Mouse (Mus musculus) hindbrain, embryonic 16.5 days (tissue): ENCODE measurements at regions not wholly inside any gene's neighbourhood (a gene's known extent, or its start where the extent isn't known, plus 50 kb on each side); places are given as distances from the start of the nearest gene placed in this dataset.

Experiments used
- ATAC-seq: fragments of 200-750 bp; cut with Nextera tagmentation; 2 replicates; pipeline ENCODE4 v1.8.0; 2017; ENCODE audit warnings: moderate TSS enrichment, moderate library complexity
- H3K27ac ChIP-seq: fragments of 300-500 bp; sonication (generic); 2 replicates; pipeline ENCODE4 v1.5.1; 2014; ENCODE audit warnings: low read depth, mild to moderate bottlenecking, control low read depth, low read length, moderate library complexity
- H3K27me3 ChIP-seq: fragments of 300-500 bp; sonication (generic); replicated peaks from 2 replicates; pipeline ENCODE4 v1.6.1; 2014; ENCODE audit warnings: low read length; ENCODE audit not compliant: control insufficient read depth, insufficient read depth
- H3K36me3 ChIP-seq: fragments of 300-500 bp; sonication (generic); 2 replicates; pipeline ENCODE4 v1.6.1; 2014; ENCODE audit warnings: mild to moderate bottlenecking, low read length, moderate library complexity, mixed read lengths; ENCODE audit not compliant: control insufficient read depth, insufficient read depth
- H3K4me1 ChIP-seq: fragments of 300-500 bp; sonication (generic); 2 replicates; pipeline ENCODE4 v1.6.1; 2014; ENCODE audit warnings: low read depth, low read length; ENCODE audit not compliant: control insufficient read depth, insufficient read depth
- H3K4me2 ChIP-seq: fragments of 300-500 bp; sonication (generic); 2 replicates; pipeline ENCODE4 v1.6.1; 2014; ENCODE audit warnings: mild to moderate bottlenecking, low read length, control low read depth, moderate library complexity
- H3K4me3 ChIP-seq: fragments of 300-500 bp; sonication (generic); 2 replicates; pipeline ENCODE4 v1.5.1; 2014; ENCODE audit warnings: mild to moderate bottlenecking, low read length, control low read depth, moderate library complexity
- H3K9ac ChIP-seq: fragments of 300-500 bp; sonication (generic); 2 replicates; pipeline ENCODE4 v1.6.1; 2014; ENCODE audit warnings: low read depth, mild to moderate bottlenecking, control low read depth, low read length, moderate library complexity
- H3K9me3 ChIP-seq: fragments of 300-500 bp; sonication (generic); 2 replicates; pipeline ENCODE4 v1.6.1; 2014; ENCODE audit warnings: mild to moderate bottlenecking, low read length, moderate library complexity; ENCODE audit not compliant: control insufficient read depth
- WGBS: fragments of 180-500 bp; shearing (Covaris S2); extraction: QIAGEN DNeasy Blood & Tissue Kit; methylation state at CpG from one replicate; pipeline ENCODE4 v1.1.7; 2014; 5-methylcytosine and 5-hydroxymethylcytosine counted together

DNA sequence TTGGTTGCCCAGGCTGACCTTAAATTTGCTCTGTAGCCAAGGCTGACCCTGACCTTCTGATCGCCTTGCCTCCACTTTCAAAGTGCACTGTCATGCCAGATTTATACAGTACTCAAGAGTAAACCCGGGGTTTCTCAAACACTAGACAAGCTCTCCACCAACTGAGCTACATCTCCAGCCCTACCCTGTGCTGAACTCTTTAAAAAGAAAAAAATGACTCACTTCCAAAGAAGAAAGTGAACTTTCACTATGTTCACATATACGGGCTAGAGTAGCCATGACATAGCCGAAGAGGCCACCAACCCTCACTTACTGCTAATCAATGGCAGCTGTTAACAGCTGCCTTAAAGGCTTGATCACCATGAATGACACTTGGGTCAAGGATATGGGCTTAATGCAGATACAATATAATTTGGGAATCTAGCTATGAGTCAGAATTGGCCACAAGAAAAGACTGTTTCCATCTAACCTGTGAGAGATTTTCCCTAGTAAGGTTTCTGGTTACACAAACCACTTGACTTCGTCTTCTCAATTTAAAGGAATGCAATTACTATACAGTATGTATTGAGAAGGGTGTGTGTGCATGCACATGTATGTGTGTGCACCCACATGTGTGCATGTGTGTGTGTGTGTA lies 157.4 kb upstream of the Tgfbr2 start:
- no peak overlapping the region for H3K4me2 ChIP-seq
- 99% methylated on average over 5 of the region's 5 CpGs for WGBS
- no peak for ATAC-seq
- no peak overlapping the region for H3K4me3 ChIP-seq
- no peak overlapping the region for H3K27ac ChIP-seq
- H3K9me3 ChIP-seq: no peaks in the 10 kb centered on the region
- no peak overlapping the region for H3K9ac ChIP-seq
- H3K27me3 ChIP-seq: no peaks in the 10 kb centered on the region
- no peaks in the 10 kb centered on the region for H3K4me1 ChIP-seq
- no peaks in the 10 kb centered on the region for H3K36me3 ChIP-seq

DNA sequence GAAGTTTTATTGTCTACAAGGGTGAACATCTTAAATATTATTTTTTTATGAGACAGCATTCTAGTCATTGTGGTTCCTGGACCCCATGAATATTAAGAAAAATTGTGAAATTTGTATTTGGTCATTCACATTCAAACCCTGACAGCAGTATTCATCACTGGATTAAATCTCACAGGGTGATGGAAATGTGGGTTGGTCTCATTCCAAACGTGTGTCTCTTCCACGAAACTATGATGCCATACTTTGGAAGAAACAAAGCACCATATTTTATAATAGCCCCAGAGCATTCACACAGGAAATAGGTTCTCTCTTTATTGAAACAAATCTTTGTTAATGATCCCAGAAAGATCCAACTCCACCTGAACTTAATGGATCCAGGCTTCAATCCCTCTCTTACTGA lies 156.2 kb upstream of the Tgfbr2 start:
- Histone ChIP-seq H3K9ac (no peak overlapping the region), H3K4me1 (no peaks in the 10 kb centered on the region), H3K36me3 (no peaks in the 10 kb centered on the region), H3K4me3 (no peak overlapping the region), H3K27ac (no peak overlapping the region), H3K27me3 (no peaks in the 10 kb centered on the region), H3K4me2 (no peak overlapping the region), H3K9me3 (no peaks in the 10 kb centered on the region)
- WGBS: 80% methylated on average over 2 of the region's 2 CpGs
- no peak for ATAC-seq

DNA sequence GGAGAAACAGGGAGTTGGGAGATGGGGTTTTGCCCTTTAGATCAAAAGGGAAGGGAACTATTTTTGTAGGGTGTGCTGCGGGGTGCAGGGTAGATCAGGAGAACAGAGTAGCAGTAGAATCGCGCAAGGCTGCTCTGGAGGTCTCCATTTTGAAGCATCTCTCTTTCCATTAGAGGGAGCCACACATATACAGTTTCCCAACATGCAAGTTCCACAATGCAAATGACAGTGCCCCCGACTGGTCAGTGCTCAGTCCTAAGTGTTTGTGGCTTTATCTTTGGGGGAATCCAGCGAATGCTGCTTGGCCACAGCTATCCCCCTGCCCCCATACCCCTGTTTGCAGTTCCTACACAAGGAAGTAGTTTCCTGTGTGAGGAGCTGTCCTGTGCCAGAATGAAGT lies 155.6 kb upstream of the Tgfbr2 start:
- H3K9me3 ChIP-seq: no peaks in the 10 kb centered on the region
- no peaks in the 10 kb centered on the region for H3K36me3 ChIP-seq
- no peak overlapping the region for H3K27ac ChIP-seq
- H3K4me2 ChIP-seq: no peak overlapping the region
- 69% methylated on average over 5 of the region's 5 CpGs for WGBS
- no peaks in the 10 kb centered on the region for H3K4me1 ChIP-seq
- no peak overlapping the region for H3K4me3 ChIP-seq
- no peak overlapping the region for H3K9ac ChIP-seq
- ATAC-seq: no peak
- no peaks in the 10 kb centered on the region for H3K27me3 ChIP-seq

DNA sequence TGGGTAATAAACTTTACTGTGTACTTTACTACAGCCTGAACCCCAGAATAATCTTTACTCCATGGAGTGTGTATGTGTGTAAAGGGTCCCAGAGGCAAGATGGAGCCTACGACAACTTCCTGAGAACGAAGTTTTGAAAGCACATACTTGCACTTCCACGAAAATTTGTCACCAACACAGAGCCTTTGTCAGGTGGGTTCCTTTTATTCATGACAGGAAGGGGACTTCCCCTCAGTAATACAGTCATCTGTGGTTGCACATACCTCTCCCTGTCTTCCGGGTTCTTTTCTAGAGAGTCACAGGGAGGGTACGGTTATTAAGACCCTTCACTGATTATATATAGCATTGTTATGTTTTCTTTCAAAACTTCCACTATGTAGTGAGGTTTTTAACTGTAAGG lies 154.0 kb upstream of the Tgfbr2 start:
- Histone ChIP-seq H3K27ac (no peak overlapping the region), H3K36me3 (no peaks in the 10 kb centered on the region), H3K4me1 (no peaks in the 10 kb centered on the region), H3K9ac (no peak overlapping the region), H3K4me3 (no peak overlapping the region), H3K4me2 (no peak overlapping the region), H3K9me3 (no peaks in the 10 kb centered on the region), H3K27me3 (no peaks in the 10 kb centered on the region)
- no peak for ATAC-seq
- WGBS: 86% methylated on average over 5 of the region's 5 CpGs

DNA sequence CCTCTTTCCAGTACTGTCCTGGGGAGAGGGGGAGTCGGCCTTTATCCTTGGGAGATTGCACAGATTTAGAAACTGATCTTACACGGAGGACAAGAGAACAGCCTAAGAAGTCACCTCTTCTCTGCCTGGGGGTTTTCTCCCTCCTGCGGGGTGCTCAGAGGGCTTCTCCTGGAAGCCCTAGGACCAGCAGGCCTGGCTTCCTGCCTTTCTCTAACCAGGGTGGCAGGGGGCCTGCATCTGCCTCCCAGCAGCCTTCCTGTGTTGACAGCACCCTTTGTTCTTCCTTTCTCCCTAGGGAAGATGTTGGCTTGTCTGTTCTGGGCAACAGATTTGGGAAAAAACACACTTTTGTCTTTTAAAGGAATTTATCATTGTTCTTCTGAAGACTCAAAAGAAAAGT lies 153.0 kb upstream of the Tgfbr2 start:
- no peak for ATAC-seq
- no peaks in the 10 kb centered on the region for H3K27me3 ChIP-seq
- no peak overlapping the region for H3K4me2 ChIP-seq
- H3K9me3 ChIP-seq: no peaks in the 10 kb centered on the region
- WGBS: 16% methylated on average over 3 of the region's 3 CpGs
- no peak overlapping the region for H3K4me3 ChIP-seq
- H3K36me3 ChIP-seq: no peaks in the 10 kb centered on the region
- no peak overlapping the region for H3K27ac ChIP-seq
- no peaks in the 10 kb centered on the region for H3K4me1 ChIP-seq
- no peak overlapping the region for H3K9ac ChIP-seq

DNA sequence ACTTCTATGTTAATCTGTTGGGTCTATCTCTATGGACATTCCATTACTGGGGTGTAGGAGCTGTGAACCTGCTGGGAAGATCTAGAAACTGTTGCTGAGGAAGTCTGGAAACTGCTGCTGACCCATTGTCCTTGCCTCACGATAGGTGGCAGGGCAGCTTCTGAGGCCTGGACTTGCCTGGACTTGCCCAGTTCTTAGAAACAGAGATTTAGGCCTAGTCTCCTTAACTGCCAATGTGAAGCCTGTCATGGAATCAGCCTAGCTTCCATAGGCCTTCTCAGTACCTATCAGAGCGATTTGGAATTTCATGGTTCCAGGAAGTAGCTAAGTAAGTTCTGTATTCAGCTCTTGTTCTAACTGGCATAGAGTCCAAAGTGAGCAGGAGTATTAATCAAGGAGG lies 151.9 kb upstream of the Tgfbr2 start:
- Histone ChIP-seq H3K27ac (no peak overlapping the region), H3K9me3 (no peaks in the 10 kb centered on the region), H3K36me3 (no peaks in the 10 kb centered on the region), H3K9ac (no peak overlapping the region), H3K4me1 (no peaks in the 10 kb centered on the region), H3K4me2 (no peak overlapping the region), H3K27me3 (no peaks in the 10 kb centered on the region), H3K4me3 (no peak overlapping the region)
- ATAC-seq: no peak
- WGBS: 91% methylated on average over 2 of the region's 2 CpGs

DNA sequence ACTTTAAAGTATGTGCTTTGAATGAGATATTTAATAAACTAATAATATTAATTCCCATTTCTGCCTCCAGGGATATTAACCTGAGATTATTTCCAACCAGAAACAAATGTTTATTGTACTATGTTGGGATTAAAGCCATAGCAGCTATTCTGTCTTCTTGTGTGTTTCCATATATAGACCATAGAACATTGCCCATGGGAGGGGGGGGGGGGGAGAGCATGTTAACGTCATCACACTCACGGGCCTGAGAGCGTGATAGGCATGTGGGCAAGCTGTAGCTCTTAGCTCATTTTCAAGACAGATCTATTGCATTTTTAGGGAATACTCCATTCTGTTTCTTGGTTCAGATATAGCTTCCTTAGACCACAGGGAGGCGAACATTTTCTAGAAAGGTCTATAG lies 149.8 kb upstream of the Tgfbr2 start:
- Histone ChIP-seq H3K9ac (no peak overlapping the region), H3K36me3 (no peaks in the 10 kb centered on the region), H3K27ac (no peak overlapping the region), H3K9me3 (no peaks in the 10 kb centered on the region), H3K27me3 (no peaks in the 10 kb centered on the region), H3K4me2 (no peak overlapping the region), H3K4me3 (no peak overlapping the region), H3K4me1 (no peaks in the 10 kb centered on the region)
- ATAC-seq: no peak
- 66% methylated on average over 4 of the region's 4 CpGs for WGBS

DNA sequence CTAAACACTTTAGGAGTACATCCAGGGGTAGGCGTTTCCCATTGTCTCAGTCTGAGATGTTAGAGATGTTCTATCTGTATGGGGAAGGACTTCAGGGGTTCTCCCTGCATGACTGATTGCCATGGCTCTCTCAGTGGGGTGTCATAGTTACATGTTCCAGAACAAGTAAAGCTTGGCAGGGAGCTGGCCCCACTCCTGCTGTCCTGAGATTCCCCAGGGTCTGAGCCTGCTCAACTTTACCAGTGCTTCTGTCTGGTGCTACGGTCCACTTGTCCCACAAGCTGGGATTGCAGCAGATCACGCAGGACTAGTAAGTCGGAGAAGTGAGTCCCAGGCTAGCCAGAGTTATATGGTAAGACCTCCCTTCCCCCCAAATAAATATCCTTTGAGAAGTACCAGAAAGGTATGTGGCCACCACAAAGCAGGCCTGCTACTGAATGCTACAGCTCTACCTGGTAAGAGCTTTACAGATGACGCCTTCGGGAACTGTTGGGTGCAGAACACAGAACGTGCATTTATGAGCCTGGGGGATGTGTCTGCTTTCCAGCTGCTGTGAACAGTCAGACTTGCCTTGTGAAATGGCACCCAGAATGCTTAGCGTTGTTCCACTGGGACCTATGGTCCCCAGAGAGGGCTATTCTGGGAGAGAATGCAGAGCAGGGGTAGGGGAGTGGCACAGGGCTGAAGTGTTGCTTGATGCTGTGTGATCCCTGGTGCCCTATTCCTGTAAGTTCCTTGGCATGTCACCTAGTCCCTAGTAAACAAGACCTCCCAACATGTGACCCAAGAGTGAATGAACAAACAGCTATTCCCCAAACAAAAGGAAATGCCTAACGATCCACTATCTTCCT lies 148.9 kb upstream of the Tgfbr2 start:
- Histone ChIP-seq H3K9ac (no peak overlapping the region), H3K4me3 (no peak overlapping the region), H3K27me3 (no peaks in the 10 kb centered on the region), H3K36me3 (no peaks in the 10 kb centered on the region), H3K4me2 (no peak overlapping the region), H3K4me1 (no peaks in the 10 kb centered on the region), H3K27ac (no peak overlapping the region), H3K9me3 (no peaks in the 10 kb centered on the region)
- 77% methylated on average over 9 of the region's 9 CpGs for WGBS
- ATAC-seq: no peak

DNA sequence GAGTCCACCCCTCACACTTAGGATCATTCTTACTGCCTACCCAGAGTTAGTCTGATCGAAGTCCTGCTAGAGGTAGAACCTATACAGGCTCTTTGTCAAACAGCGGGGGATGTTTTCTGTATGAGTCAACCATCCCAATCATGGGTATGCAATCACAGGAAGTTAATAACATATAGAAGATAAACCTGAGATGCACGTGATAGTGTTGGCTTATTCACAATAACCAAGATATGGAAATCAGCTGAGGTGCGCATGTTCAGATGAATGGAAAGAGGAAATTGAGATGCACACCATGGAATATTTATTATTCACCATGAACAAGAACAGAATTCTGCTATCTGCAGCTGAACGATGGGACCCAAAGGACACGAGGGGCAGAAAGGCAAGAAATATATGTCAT lies 146.7 kb upstream of the Tgfbr2 start:
- no peaks in the 10 kb centered on the region for H3K27me3 ChIP-seq
- no peak for ATAC-seq
- no peaks in the 10 kb centered on the region for H3K4me1 ChIP-seq
- no peak overlapping the region for H3K4me3 ChIP-seq
- no peak overlapping the region for H3K4me2 ChIP-seq
- no peaks in the 10 kb centered on the region for H3K36me3 ChIP-seq
- 89% methylated on average over 6 of the region's 6 CpGs for WGBS
- no peaks in the 10 kb centered on the region for H3K9me3 ChIP-seq
- no peak overlapping the region for H3K27ac ChIP-seq
- no peak overlapping the region for H3K9ac ChIP-seq
